In the genomic region with DNA sequence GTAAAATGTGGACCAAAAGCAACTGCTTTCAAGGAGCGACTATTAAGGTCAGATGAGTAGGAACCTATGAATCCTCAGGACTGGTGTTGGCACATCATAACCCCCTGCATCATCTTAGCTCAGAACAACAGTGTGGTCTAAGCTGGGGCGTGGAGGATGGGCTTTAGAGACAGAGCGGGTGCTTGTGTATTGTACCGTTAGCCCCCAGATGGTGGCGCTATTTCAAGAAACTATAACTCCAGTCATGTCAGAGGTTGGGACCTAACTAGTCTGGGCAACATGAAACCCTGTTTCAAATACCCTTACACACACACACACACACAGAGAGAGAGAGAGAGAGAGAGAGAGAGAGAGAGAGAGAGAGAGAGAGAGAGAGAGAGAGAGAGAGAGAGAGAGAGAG, we compare ENCODE assay signal across 16 mouse cellular contexts. TPM values are rescaled to one million over a fixed set of nuclear protein-coding genes. Genes with fewer than 3 reads are reported as not detected.
A peak's percentile ranks its signal among the peaks of the same experiment; 100 is the strongest.
DNase-seq lines count a peak whose midpoint lies in the region; ATAC-seq and TF ChIP-seq lines count a peak whose summit lies in the region.
"Had no signal": no experiment of that assay in that cellular context is flagged by ENCODE, and none has a peak within 500 bp of the region (broad histone marks: within the 10 kb centered on the region; RNA-seq: fewer than 3 reads in every experiment).

No protein-coding gene starts in this region.

- H3K36me3 ChIP-seq in intestine, postnatal 0 days (ENCODE audit: control insufficient read depth, insufficient read depth): no peaks in the 10 kb centered on the region
- H3K36me3 ChIP-seq in intestine, embryonic 15.5 days: no peaks in the 10 kb centered on the region
- H3K36me3 ChIP-seq: embryonic facial prominence, embryonic 13.5 days; hindbrain, embryonic 12.5 days had no signal

- TF ChIP-seq POLR2A in cerebellum, adult 2 months (IDR thresholded peaks at IDR 0.05; ENCODE audit: borderline replicate concordance, insufficient read depth, low read length): no peak

- H3K9ac ChIP-seq in intestine, postnatal 0 days (ENCODE audit: low read depth, low read length): no peak overlapping the region
- H3K9ac ChIP-seq in intestine, embryonic 15.5 days: no peak overlapping the region
- H3K9ac ChIP-seq: embryonic facial prominence, embryonic 13.5 days; hindbrain, embryonic 12.5 days had no signal

- ATAC-seq in intestine, postnatal 0 days: no peak
- ATAC-seq in intestine, embryonic 15.5 days: no peak
- ATAC-seq in erythroblast, adult 5-6 weeks (replicated peaks; ENCODE audit: low FRiP score, poor library complexity, severe bottlenecking): peak; percentile 60

- DNase-seq in thymus, postnatal 4 days: peak; percentile 14
- DNase-seq in thymus, postnatal 14 days: no peak
- DNase-seq in cerebellum, adult 2 months: no peak
- DNase-seq in kidney, postnatal 25 days: no peak
- DNase-seq in gastrocnemius, postnatal 14 days: no peak
- DNase-seq: adrenal gland, postnatal 10 days; cerebellum, adult 8-10 months; thymus, adult 2 months had no signal

- 22% methylated on average over 5 of the region's 5 CpGs for WGBS in intestine, postnatal 0 days
- WGBS in intestine, embryonic 15.5 days: 37% methylated on average over 5 of the region's 5 CpGs
- 36% methylated on average over 5 of the region's 5 CpGs for WGBS in cerebellum, adult 2 months

- no peaks in the 10 kb centered on the region for H3K4me1 ChIP-seq in intestine, postnatal 0 days (replicated peaks; ENCODE audit: control insufficient read depth, insufficient read depth, low read length)
- no peaks in the 10 kb centered on the region for H3K4me1 ChIP-seq in intestine, embryonic 15.5 days (replicated peaks)
- H3K4me1 ChIP-seq in cerebellum, adult 2 months (ENCODE audit: control insufficient read depth, insufficient read depth, low read length): no peaks in the 10 kb centered on the region
- H3K4me1 ChIP-seq: embryonic facial prominence, embryonic 13.5 days; hindbrain, embryonic 12.5 days had no signal

- H3K9me3 ChIP-seq in intestine, postnatal 0 days (ENCODE audit: control insufficient read depth): no peaks in the 10 kb centered on the region
- H3K9me3 ChIP-seq in intestine, embryonic 15.5 days: no peaks in the 10 kb centered on the region
- H3K9me3 ChIP-seq: embryonic facial prominence, embryonic 13.5 days had no signal

- H3K27me3 ChIP-seq in intestine, postnatal 0 days (replicated peaks; ENCODE audit: control insufficient read depth, insufficient read depth, low read length): no peaks in the 10 kb centered on the region
- H3K27me3 ChIP-seq in intestine, embryonic 15.5 days (replicated peaks): no peaks in the 10 kb centered on the region
- no peaks in the 10 kb centered on the region for H3K27me3 ChIP-seq in cerebellum, adult 2 months (ENCODE audit: control insufficient read depth, insufficient read depth, low read length)
- H3K27me3 ChIP-seq: embryonic facial prominence, embryonic 13.5 days; hindbrain, embryonic 12.5 days had no signal

- peak; percentile 39 for TF ChIP-seq CTCF in intestine, postnatal 0 days (IDR thresholded peaks at IDR 0.05; ENCODE audit: low read depth)
- no peak for TF ChIP-seq CTCF in cerebellum, adult 2 months (IDR thresholded peaks at IDR 0.05; ENCODE audit: borderline replicate concordance, insufficient read depth, low read depth, low read length)

- no peak overlapping the region for H3K4me2 ChIP-seq in intestine, postnatal 0 days (replicated peaks; ENCODE audit: low read depth)
- no peak overlapping the region for H3K4me2 ChIP-seq in intestine, embryonic 15.5 days (replicated peaks)
- H3K4me2 ChIP-seq: embryonic facial prominence, embryonic 13.5 days; heart, embryonic 11.5 days; hindbrain, embryonic 12.5 days had no signal

- no peak overlapping the region for H3K27ac ChIP-seq in intestine, postnatal 0 days (ENCODE audit: low read depth, low read length)
- H3K27ac ChIP-seq in intestine, embryonic 15.5 days: no peak overlapping the region
- no peak overlapping the region for H3K27ac ChIP-seq in cerebellum, adult 2 months (ENCODE audit: insufficient read depth, low read length)
- H3K27ac ChIP-seq: embryonic facial prominence, embryonic 13.5 days; hindbrain, embryonic 12.5 days had no signal

- H3K4me3 ChIP-seq in intestine, postnatal 0 days (ENCODE audit: low read depth, low read length): no peak overlapping the region
- no peak overlapping the region for H3K4me3 ChIP-seq in intestine, embryonic 15.5 days (replicated peaks)
- H3K4me3 ChIP-seq in cerebellum, adult 2 months (replicated peaks; ENCODE audit: insufficient read depth, low read depth, low read length): no peak overlapping the region
- H3K4me3 ChIP-seq: embryonic facial prominence, embryonic 13.5 days; hindbrain, embryonic 12.5 days had no signal

- intact Hi-C loops in gastrocnemius, postnatal 14 days (cut with DNase I; ENCODE audit: low total_unique reads): loop anchor here (5.0 kb wide), 1 partner anchor 38 kb away; no protein-coding TSS in a partner anchor

RNA-seq across cellular contexts. Expression of gene Gm853, which starts 18.5 kb away (rescaled TPM):
- polyA plus RNA-seq in intestine, postnatal 0 days (2015; fragmentation: Nextera tagmentation; extraction: Ambion mirVana): not detected in 2 replicates
- not detected in 2 replicates for polyA plus RNA-seq in intestine, embryonic 15.5 days (2015; fragmentation: Nextera tagmentation; extraction: Ambion mirVana)
- not detected in 2 replicates for total RNA-seq in erythroblast, adult 5-6 weeks (2015; ENCODE audit: low replicate concordance)
- not detected in 2 replicates for total RNA-seq in erythroblast, adult 5-6 weeks (2017; ENCODE audit: low replicate concordance)
- 0.33 and 0.67 TPM in 2 replicates for polyA plus RNA-seq in cerebellum, adult 2 months (2012; rRNA removed)
- not detected for total RNA-seq in gastrocnemius, postnatal 14 days (2021)
- total RNA-seq: adrenal gland, postnatal 10 days had no signal
- polyA plus RNA-seq: embryonic facial prominence, embryonic 13.5 days; heart, embryonic 11.5 days; liver, embryonic 16.5 days; small intestine, adult 2 months had no signal

RNA-seq across cellular contexts. Expression of gene Serinc2, which starts 38.3 kb away (rescaled TPM):
- polyA plus RNA-seq in intestine, postnatal 0 days (2015; fragmentation: Nextera tagmentation; extraction: Ambion mirVana): 21.5 and 26.1 TPM in 2 replicates
- polyA plus RNA-seq in intestine, embryonic 15.5 days (2015; fragmentation: Nextera tagmentation; extraction: Ambion mirVana): 20.0 and 21.0 TPM in 2 replicates
- not detected in 2 replicates for total RNA-seq in erythroblast, adult 5-6 weeks (2015; ENCODE audit: low replicate concordance)
- total RNA-seq in erythroblast, adult 5-6 weeks (2017; ENCODE audit: low replicate concordance): 1.3 TPM in 1 of 2 replicates, not detected in the other
- 39.6 and 46.5 TPM in 2 replicates for polyA plus RNA-seq in cerebellum, adult 2 months (2012; rRNA removed)
- 10 to 100 TPM; 53.0 to 57.0 TPM for total RNA-seq in gastrocnemius, postnatal 14 days (2021)
